Mouse (Mus musculus) limb, embryonic 12.5 days (tissue): ENCODE data around the gene Zc3h12a. TPM values are rescaled to one million over a fixed set of nuclear protein-coding genes. Genes with fewer than 3 reads are reported as not detected.

ENCODE experiments used
- ATAC-seq: fragments of 200-750 bp; cut with Nextera tagmentation; 2 replicates; pipeline ENCODE4 v1.8.0; 2017; ENCODE audit warnings: low read depth, moderate TSS enrichment; ENCODE audit not compliant: insufficient number of reproducible peaks, insufficient read depth, low FRiP score, low TSS enrichment
- H3K27ac ChIP-seq: fragments of 300-500 bp; sonication (generic); 2 replicates; pipeline ENCODE4 v1.5.1; 2016; ENCODE audit warnings: mild to moderate bottlenecking, moderate library complexity
- H3K27me3 ChIP-seq: fragments of 300-500 bp; sonication (generic); 2 replicates; pipeline ENCODE4 v1.6.1; 2016; ENCODE audit warnings: mild to moderate bottlenecking, moderate library complexity
- H3K36me3 ChIP-seq: fragments of 300-500 bp; sonication (generic); 2 replicates; pipeline ENCODE4 v1.6.1; 2016; ENCODE audit warnings: mild to moderate bottlenecking, moderate library complexity
- H3K4me1 ChIP-seq: fragments of 300-500 bp; sonication (generic); replicated peaks from 2 replicates; pipeline ENCODE4 v1.6.1; 2016
- H3K4me2 ChIP-seq: fragments of 300-500 bp; sonication (generic); 2 replicates; pipeline ENCODE4 v1.6.1; 2016; ENCODE audit warnings: mild to moderate bottlenecking, moderate library complexity
- H3K4me3 ChIP-seq: fragments of 300-500 bp; sonication (generic); replicated peaks from 2 replicates; pipeline ENCODE4 v1.5.1; 2016; ENCODE audit warnings: mild to moderate bottlenecking
- H3K9ac ChIP-seq: fragments of 300-500 bp; sonication (generic); replicated peaks from 2 replicates; pipeline ENCODE4 v1.6.1; 2016; ENCODE audit warnings: mild to moderate bottlenecking, moderate library complexity
- H3K9me3 ChIP-seq: fragments of 300-500 bp; sonication (generic); 2 replicates; pipeline ENCODE4 v1.6.1; 2016; ENCODE audit warnings: mild to moderate bottlenecking, moderate library complexity
- WGBS: fragments of 180-500 bp; shearing (Covaris S2); methylation state at CpG from one replicate; pipeline ENCODE4 v1.1.7; 2016; 5-methylcytosine and 5-hydroxymethylcytosine counted together
- polyA plus RNA-seq: library from polyadenylated mRNA; unstranded; fragments of >200 nt; fragmentation: Nextera tagmentation; extraction: Ambion mirVana; gene quantifications from 2 replicates; pipeline ENCODE4 v1.2.1, GENCODE M21; 2016

Gene Zc3h12a
- polyA plus RNA-seq, 1 experiment from 2014 or later, result 0.24 TPM

- 84% methylated on average over 7 of the region's 7 CpGs for WGBS
- Histone ChIP-seq H3K27me3 (peaks cover 53% of the 10 kb centered on the region), H3K4me3 (no peak overlapping the region), H3K27ac (no peak overlapping the region), H3K4me1 (peaks cover 28% of the 10 kb centered on the region), H3K9me3 (no peaks in the 10 kb centered on the region), H3K9ac (no peak overlapping the region), H3K4me2 (no peak overlapping the region), H3K36me3 (no peaks in the 10 kb centered on the region)
- ATAC-seq, result no peak
These were observed 2.2 kb downstream of the Zc3h12a start for GRCm38 (mm10) chr4:125125361-125125921.

GRCm38 (mm10) chr4:125124424-125125209 lies 3.0 kb downstream of the Zc3h12a start:
- ATAC-seq, result no peak
- Histone ChIP-seq H3K4me1 (peaks cover 28% of the 10 kb centered on the region), H3K27me3 (peaks cover 59% of the 10 kb centered on the region), H3K36me3 (no peaks in the 10 kb centered on the region), H3K4me3 (no peak overlapping the region), H3K4me2 (no peak overlapping the region), H3K9me3 (no peaks in the 10 kb centered on the region), H3K9ac (no peak overlapping the region), H3K27ac (no peak overlapping the region)
- 47% methylated on average over 7 of the region's 7 CpGs for WGBS

DNA sequence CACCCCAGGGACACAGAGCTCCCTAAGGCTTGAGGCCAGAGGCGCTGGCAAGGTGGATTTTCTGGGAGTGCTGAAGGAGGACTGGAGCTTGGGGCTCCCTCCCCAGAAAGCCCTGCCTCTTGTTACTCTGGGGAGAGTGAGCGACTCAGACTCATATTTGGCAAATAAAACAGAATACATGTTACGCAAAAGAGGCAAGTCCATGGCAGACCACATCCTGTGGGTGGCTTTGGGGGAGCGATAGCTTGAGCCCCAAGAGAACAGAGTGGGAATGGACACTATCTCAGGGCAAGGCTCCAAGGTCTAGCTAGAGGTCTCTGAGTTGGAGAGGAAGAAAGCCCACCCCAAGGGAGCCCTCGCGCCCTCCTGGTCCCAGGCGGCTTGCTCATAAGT lies 4.4 kb downstream of the Zc3h12a start:
- WGBS, result 70% methylated on average over 7 of the region's 7 CpGs
- peaks cover 28% of the 10 kb centered on the region for H3K4me1 ChIP-seq
- peaks cover 53% of the 10 kb centered on the region for H3K27me3 ChIP-seq
- no peak overlapping the region for H3K4me2 ChIP-seq
- no peaks in the 10 kb centered on the region for H3K36me3 ChIP-seq
- no peak for ATAC-seq
- H3K27ac ChIP-seq, result no peak overlapping the region
- H3K9me3 ChIP-seq, result no peaks in the 10 kb centered on the region
- H3K9ac ChIP-seq, result 0 out of 2 replicates have a peak overlapping the region, but pooled peaks have one; percentile 40
- H3K4me3 ChIP-seq, result no peak overlapping the region

- Histone ChIP-seq H3K9ac (0 out of 2 replicates have a peak overlapping the region, but pooled peaks have one; percentile 40), H3K4me3 (no peak overlapping the region), H3K36me3 (no peaks in the 10 kb centered on the region), H3K4me1 (peaks cover 28% of the 10 kb centered on the region), H3K27me3 (peaks cover 48% of the 10 kb centered on the region), H3K9me3 (no peaks in the 10 kb centered on the region), H3K27ac (no peak overlapping the region), H3K4me2 (no peak overlapping the region)
- WGBS, result 17% methylated on average over 16 of the region's 16 CpGs
- ATAC-seq, result no peak
These were observed 5.0 kb downstream of the Zc3h12a start for GRCm38 (mm10) chr4:125122431-125123278.

DNA sequence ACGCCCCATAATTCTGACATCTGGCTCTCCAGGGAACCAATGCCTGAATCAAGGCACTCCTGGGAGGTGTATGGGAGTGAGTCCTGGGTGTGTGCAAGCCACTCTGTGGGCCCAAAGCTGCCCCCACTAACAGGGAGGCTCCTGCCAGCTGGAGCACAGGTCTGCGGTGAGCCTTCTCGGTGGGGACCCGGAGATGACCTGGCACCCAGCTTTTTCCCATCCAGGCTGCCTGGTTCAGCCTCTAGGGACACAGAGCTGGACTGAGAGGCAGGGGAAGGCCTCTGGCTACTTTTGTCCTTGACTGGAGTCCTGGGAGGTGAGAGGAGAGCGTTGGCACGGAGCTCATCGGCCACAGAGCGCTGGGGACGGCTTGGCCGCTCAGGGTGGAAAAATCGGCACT lies 7.9 kb downstream of the Zc3h12a start:
- ATAC-seq, result no peak
- Histone ChIP-seq H3K4me3 (no peak overlapping the region), H3K36me3 (no peaks in the 10 kb centered on the region), H3K27ac (no peak overlapping the region), H3K4me2 (no peak overlapping the region), H3K9me3 (no peaks in the 10 kb centered on the region), H3K9ac (no peak overlapping the region), H3K4me1 (peaks cover 33% of the 10 kb centered on the region), H3K27me3 (peaks cover 19% of the 10 kb centered on the region)
- 93% methylated on average over 11 of the region's 11 CpGs for WGBS

GRCm38 (mm10) chr4:125119070-125119469 lies 8.6 kb downstream of the Zc3h12a start:
- Histone ChIP-seq H3K9me3 (no peaks in the 10 kb centered on the region), H3K36me3 (no peaks in the 10 kb centered on the region), H3K9ac (no peak overlapping the region), H3K4me3 (no peak overlapping the region), H3K27me3 (peaks cover 14% of the 10 kb centered on the region), H3K4me1 (peaks cover 37% of the 10 kb centered on the region), H3K4me2 (no peak overlapping the region), H3K27ac (no peak overlapping the region)
- WGBS, result 28% methylated on average over 10 of the region's 10 CpGs
- 0 out of 2 replicates have a peak, but pooled peaks have one; percentile 8 for ATAC-seq

DNA sequence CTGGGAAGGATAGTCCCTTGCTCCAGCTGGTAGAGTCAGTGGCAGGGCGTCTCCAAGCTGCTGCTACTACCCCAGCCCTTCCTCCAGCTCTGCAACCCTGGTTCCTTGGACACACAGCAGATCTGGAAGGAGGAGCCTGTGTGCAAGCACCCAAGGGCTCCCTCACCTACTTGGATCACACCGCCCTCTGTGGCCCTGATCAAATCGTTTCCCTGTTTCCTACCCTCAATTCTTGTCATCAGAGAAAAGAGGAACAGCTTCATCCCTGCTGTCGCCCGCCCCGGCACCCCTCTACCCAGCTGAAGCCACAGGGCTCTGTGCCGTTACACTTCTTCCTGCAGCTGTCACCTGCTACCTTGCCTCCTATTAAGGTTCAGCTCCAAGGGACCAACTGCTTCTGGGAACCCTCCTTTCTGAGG lies 9.7 kb downstream of the Zc3h12a start:
- H3K9ac ChIP-seq, result no peak overlapping the region
- H3K9me3 ChIP-seq, result no peaks in the 10 kb centered on the region
- WGBS, result 83% methylated on average over 7 of the region's 7 CpGs
- peaks cover 33% of the 10 kb centered on the region for H3K4me1 ChIP-seq
- 0 out of 2 replicates have a peak, but pooled peaks cover 3% of the 10 kb centered on the region for H3K36me3 ChIP-seq
- H3K27me3 ChIP-seq, result peaks cover 10% of the 10 kb centered on the region
- H3K4me2 ChIP-seq, result no peak overlapping the region
- H3K4me3 ChIP-seq, result no peak overlapping the region
- no peak overlapping the region for H3K27ac ChIP-seq
- ATAC-seq, result no peak

- H3K4me3 ChIP-seq, result no peak overlapping the region
- no peak for ATAC-seq
- H3K4me2 ChIP-seq, result no peak overlapping the region
- H3K4me1 ChIP-seq, result peaks cover 25% of the 10 kb centered on the region
- no peaks in the 10 kb centered on the region for H3K9me3 ChIP-seq
- H3K9ac ChIP-seq, result no peak overlapping the region
- WGBS, result 77% methylated on average over 13 of the region's 13 CpGs
- 0 out of 2 replicates have a peak, but pooled peaks cover 3% of the 10 kb centered on the region for H3K36me3 ChIP-seq
- H3K27me3 ChIP-seq, result peaks cover 10% of the 10 kb centered on the region
- 0 out of 2 replicates have a peak overlapping the region, but pooled peaks have one; percentile 41 for H3K27ac ChIP-seq
These were observed 10.7 kb downstream of the Zc3h12a start for GRCm38 (mm10) chr4:125116929-125117328.

- WGBS, result 66% methylated on average over 9 of the region's 9 CpGs
- H3K27ac ChIP-seq, result 0 out of 2 replicates have a peak overlapping the region, but pooled peaks have one; percentile 69
These were observed 11.4 kb downstream of the Zc3h12a start for GRCm38 (mm10) chr4:125116090-125116861.

DNA sequence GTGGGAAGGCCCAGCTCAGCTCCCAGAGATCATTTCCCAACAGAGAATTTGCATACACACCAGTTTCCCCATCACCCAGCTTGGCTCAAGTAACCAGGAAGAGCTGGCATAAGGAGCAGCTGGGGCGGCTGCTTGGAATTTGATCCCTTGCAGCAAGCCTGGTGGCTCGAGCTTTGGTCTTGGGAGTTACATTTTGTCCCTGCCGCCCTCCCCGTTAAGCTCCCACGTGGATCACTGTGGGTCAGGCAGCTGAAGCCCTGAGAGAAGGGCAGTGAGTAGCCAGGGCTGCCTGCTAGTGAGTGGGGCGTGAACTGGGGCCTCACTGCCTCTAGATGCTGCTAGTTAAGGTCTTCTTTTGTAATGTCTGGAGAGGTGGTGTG lies 11.9 kb downstream of the Zc3h12a start:
- no peak for ATAC-seq
- 0 out of 2 replicates have a peak, but pooled peaks cover 9% of the 10 kb centered on the region for H3K36me3 ChIP-seq
- WGBS, result 21% methylated on average over 6 of the region's 6 CpGs

More at GRCm38 (mm10) chr4:125116090-125116861, 11.4 kb downstream of the Zc3h12a start:
- Histone ChIP-seq H3K27me3 (peaks cover 10% of the 10 kb centered on the region), H3K36me3 (0 out of 2 replicates have a peak, but pooled peaks cover 6% of the 10 kb centered on the region), H3K9ac (no peak overlapping the region), H3K4me3 (no peak overlapping the region), H3K4me1 (peaks cover 25% of the 10 kb centered on the region), H3K9me3 (no peaks in the 10 kb centered on the region), H3K4me2 (no peak overlapping the region)
- no peak for ATAC-seq

More for the DNA sequence above, 11.9 kb downstream of the Zc3h12a start:
- Histone ChIP-seq H3K4me3 (no peak overlapping the region), H3K9me3 (no peaks in the 10 kb centered on the region), H3K4me2 (no peak overlapping the region), H3K4me1 (peaks cover 25% of the 10 kb centered on the region), H3K27ac (0 out of 2 replicates have a peak overlapping the region, but pooled peaks have one; percentile 69), H3K9ac (no peak overlapping the region), H3K27me3 (peaks cover 9% of the 10 kb centered on the region)
